Mouse (Mus musculus) thymus, adult 2 months (tissue): ENCODE data around the gene Wdr18. TPM values are rescaled to one million over a fixed set of nuclear protein-coding genes. Genes with fewer than 3 reads are reported as not detected.

ENCODE experiments used
- DNase-seq: peaks from one replicate; pipeline ENCODE4 v3.0.0; 2021
- H3K27ac ChIP-seq: fragments of 200-500 bp; 2 replicates; pipeline ENCODE4 v1.5.1; 2012; ENCODE audit warnings: low read length, control low read depth; ENCODE audit not compliant: control insufficient read depth, insufficient read depth
- H3K27me3 ChIP-seq: fragments of 200-500 bp; 2 replicates; pipeline ENCODE4 v1.6.1; 2012; ENCODE audit warnings: mild to moderate bottlenecking, low read length, moderate library complexity, mixed read lengths; ENCODE audit not compliant: control insufficient read depth, insufficient read depth
- H3K36me3 ChIP-seq: fragments of 200-500 bp; 2 replicates; pipeline ENCODE4 v1.6.1; 2012; ENCODE audit warnings: mild to moderate bottlenecking, low read length, moderate library complexity; ENCODE audit not compliant: control insufficient read depth, insufficient read depth
- H3K4me1 ChIP-seq: fragments of 200-500 bp; replicated peaks from 2 replicates; pipeline ENCODE4 v1.6.1; 2012; ENCODE audit warnings: low read length; ENCODE audit not compliant: control insufficient read depth, insufficient read depth
- H3K4me3 ChIP-seq: fragments of 200-500 bp; 2 replicates; pipeline ENCODE4 v1.5.1; 2012; ENCODE audit warnings: mild to moderate bottlenecking, low read length, control low read depth, moderate library complexity; ENCODE audit not compliant: control insufficient read depth, insufficient read depth
- CTCF ChIP-seq: fragments of 200-500 bp; IDR thresholded peaks from 2 replicates; pipeline ENCODE4 v1.5.1; 2012; ENCODE audit warnings: mild to moderate bottlenecking, control low read depth, low read length, moderate library complexity, borderline replicate concordance; ENCODE audit not compliant: control insufficient read depth, poor library complexity, insufficient read depth; ENCODE audit errors: extremely low read depth
- POLR2A ChIP-seq: fragments of 200-500 bp; IDR thresholded peaks from 2 replicates; pipeline ENCODE4 v1.6.1; 2012; ENCODE audit warnings: mild to moderate bottlenecking, low read length, control low read depth, moderate library complexity; ENCODE audit not compliant: control insufficient read depth, poor library complexity, insufficient read depth; ENCODE audit errors: extremely low read depth
- WGBS: fragments of 180-500 bp; shearing (Covaris S2); methylation state at CpG from one replicate; pipeline ENCODE4 v1.1.7; 2018; 5-methylcytosine and 5-hydroxymethylcytosine counted together
- polyA plus RNA-seq: library from polyadenylated mRNA; depleted of rRNA; stranded (reverse); fragments of >200 nt; gene quantifications from 2 replicates; pipeline ENCODE4 v1.2.3, GENCODE M21; 2012

Gene Wdr18
- polyA plus RNA-seq, 1 experiment: 74.5 TPM

DNA sequence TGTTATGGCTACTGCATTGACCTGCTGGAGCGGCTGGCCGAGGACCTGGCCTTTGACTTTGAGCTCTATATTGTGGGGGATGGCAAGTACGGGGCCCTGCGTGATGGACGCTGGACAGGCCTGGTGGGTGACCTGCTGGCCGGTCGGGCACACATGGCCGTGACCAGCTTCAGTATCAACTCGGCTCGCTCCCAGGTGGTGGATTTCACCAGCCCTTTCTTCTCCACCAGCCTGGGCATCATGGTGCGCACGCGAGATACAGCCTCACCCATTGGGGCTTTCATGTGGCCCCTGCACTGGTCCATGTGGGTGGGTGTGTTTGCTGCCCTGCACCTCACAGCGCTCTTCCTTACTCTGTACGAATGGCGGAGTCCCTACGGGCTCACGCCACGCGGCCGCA, 14.1 kb downstream of the Wdr18 start:
- 94% methylated on average over 21 of the region's 21 CpGs for WGBS
- no peaks in the 10 kb centered on the region for H3K4me1 ChIP-seq
- H3K27me3 ChIP-seq: peaks cover 8% of the 10 kb centered on the region; the same call in 1 of the 2 replicates
- DNase-seq: no peak
- no peak overlapping the region for H3K27ac ChIP-seq
- peaks cover 28% of the 10 kb centered on the region for H3K36me3 ChIP-seq
- no peak for TF ChIP-seq POLR2A
- TF ChIP-seq CTCF: no peak
- no peak overlapping the region for H3K4me3 ChIP-seq

DNA sequence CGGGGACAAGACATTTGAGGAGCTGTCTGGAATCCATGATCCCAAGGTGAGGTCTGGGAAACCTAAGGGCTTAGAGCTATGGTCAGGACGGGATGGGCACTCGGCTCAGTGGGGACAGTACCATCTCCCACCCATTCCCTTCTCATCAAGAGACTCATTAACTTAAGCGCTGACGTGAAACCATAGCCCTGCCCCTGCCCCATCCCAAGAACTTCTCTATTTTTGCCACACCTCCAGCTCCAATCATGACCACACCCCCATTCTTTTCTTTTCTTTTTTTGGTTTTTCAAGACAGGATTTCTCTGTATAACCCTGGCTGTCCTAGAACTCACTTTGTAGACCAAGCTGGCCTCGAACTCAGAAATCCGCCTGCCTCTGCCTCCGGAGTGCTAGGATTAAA, 14.7 kb downstream of the Wdr18 start:
- Histone ChIP-seq H3K27ac (no peak overlapping the region), H3K4me1 (no peaks in the 10 kb centered on the region), H3K36me3 (peaks cover 28% of the 10 kb centered on the region), H3K27me3 (peaks cover 8% of the 10 kb centered on the region; the same call in 1 of the 2 replicates), H3K4me3 (no peak overlapping the region)
- TF ChIP-seq CTCF (no peak), POLR2A (no peak)
- no peak for DNase-seq
- WGBS: 74% methylated on average over 8 of the region's 8 CpGs

DNA sequence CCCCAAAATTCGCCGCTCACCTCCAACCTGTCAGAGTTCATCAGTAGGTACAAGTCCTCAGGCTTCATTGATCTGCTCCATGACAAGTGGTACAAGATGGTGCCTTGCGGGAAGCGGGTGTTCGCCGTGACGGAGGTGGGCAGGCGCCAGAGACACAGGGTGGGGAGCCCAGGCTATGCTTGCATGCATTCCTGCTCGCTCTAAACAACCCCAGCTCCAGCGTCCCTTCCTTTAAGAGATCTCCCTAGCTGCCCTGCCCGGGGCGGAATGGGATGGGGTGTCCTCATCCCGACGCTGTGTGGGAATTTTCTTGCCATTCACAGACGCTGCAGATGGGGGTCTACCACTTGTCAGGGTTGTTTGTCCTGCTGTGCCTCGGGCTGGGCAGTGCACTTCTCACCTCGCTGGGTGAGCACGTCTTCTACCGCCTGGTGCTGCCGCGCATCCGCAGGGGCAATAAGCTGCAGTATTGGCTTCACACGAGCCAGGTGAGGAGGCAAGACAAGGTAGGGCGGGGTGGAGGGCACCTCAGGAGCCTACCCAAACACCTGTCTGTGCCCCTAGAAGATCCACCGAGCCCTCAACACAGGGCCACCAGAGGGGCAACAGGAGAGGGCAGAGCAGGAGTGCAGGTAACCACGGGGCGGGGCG, 16.2 kb downstream of the Wdr18 start:
- WGBS: 97% methylated on average over 28 of the region's 28 CpGs
- TF ChIP-seq CTCF (no peak), POLR2A (no peak)
- Histone ChIP-seq H3K4me1 (no peaks in the 10 kb centered on the region), H3K36me3 (peaks cover 28% of the 10 kb centered on the region), H3K27ac (no peak overlapping the region), H3K4me3 (no peak overlapping the region), H3K27me3 (no peaks in the 10 kb centered on the region; the same call in 1 of the 2 replicates)
- no peak for DNase-seq

GRCm38 (mm10) chr10:79976722-79977107, 16.8 kb downstream of the Wdr18 start:
- 97% methylated on average over 36 of the region's 36 CpGs for WGBS
- Histone ChIP-seq H3K4me1 (no peaks in the 10 kb centered on the region), H3K27ac (no peak overlapping the region), H3K4me3 (no peak overlapping the region), H3K27me3 (no peaks in the 10 kb centered on the region; the same call in 1 of the 2 replicates), H3K36me3 (peaks cover 28% of the 10 kb centered on the region)
- DNase-seq: no peak
- no peak for TF ChIP-seq CTCF
- TF ChIP-seq POLR2A: no peak

DNA sequence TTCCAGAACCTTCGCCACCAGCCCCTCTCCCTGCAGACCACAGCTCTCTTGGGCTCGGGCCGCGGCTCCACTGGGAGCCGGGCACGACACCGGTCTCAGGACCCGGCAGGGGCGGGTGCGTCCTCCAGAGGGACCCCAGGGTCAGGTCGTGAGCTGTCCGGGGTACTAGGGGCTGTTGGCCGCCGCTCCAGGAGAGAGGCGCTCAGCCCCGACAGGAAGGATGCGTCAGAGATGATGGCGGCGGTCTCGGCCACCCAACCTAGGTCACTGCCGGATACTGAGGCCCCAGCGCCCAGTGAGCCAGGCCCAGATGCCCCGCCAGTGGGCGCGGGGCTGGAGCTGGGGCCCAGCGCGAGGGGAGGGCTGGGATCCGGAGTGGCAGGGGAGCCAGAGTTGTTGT, 17.4 kb downstream of the Wdr18 start:
- H3K27ac ChIP-seq: no peak overlapping the region
- H3K4me3 ChIP-seq: no peak overlapping the region
- no peaks in the 10 kb centered on the region for H3K4me1 ChIP-seq
- 97% methylated on average over 27 of the region's 28 CpGs for WGBS
- TF ChIP-seq POLR2A: no peak
- TF ChIP-seq CTCF: no peak
- no peaks in the 10 kb centered on the region; the same call in 1 of the 2 replicates for H3K27me3 ChIP-seq
- peaks cover 28% of the 10 kb centered on the region for H3K36me3 ChIP-seq
- DNase-seq: no peak

- WGBS: 98% methylated on average over 21 of the region's 21 CpGs
- H3K27me3 ChIP-seq: no peaks in the 10 kb centered on the region
- DNase-seq: no peak
- peaks cover 28% of the 10 kb centered on the region for H3K36me3 ChIP-seq
- H3K4me1 ChIP-seq: peaks cover 6% of the 10 kb centered on the region
- no peak overlapping the region for H3K27ac ChIP-seq
- TF ChIP-seq POLR2A (no peak), CTCF (no peak)
- no peak overlapping the region for H3K4me3 ChIP-seq
Measured at GRCm38 (mm10) chr10:79978061-79978460, 18.1 kb downstream of the Wdr18 start.
